Mouse (Mus musculus) kidney, postnatal 14 days (tissue): ENCODE data around the gene Klhdc10.

Source experiments
- DNase-seq: peaks from one replicate; pipeline ENCODE4 v3.0.0; 2022; ENCODE audit warnings: mixed read lengths

Klhdc10 gene

GRCm38 (mm10) chr6:30403465-30403864, 1.8 kb downstream of the Klhdc10 start:
- peak; percentile 85 for DNase-seq

- no peak for DNase-seq
Measured at GRCm38 (mm10) chr6:30404671-30405070, 3.0 kb downstream of the Klhdc10 start.

- no peak for DNase-seq
Measured at GRCm38 (mm10) chr6:30408276-30408675, 6.6 kb downstream of the Klhdc10 start.

- no peak for DNase-seq
Measured at GRCm38 (mm10) chr6:30409399-30410093, 7.9 kb downstream of the Klhdc10 start.

- DNase-seq, result no peak
Measured at GRCm38 (mm10) chr6:30411311-30411710, 9.6 kb downstream of the Klhdc10 start.

- DNase-seq, result no peak
Measured at GRCm38 (mm10) chr6:30416126-30416525, 14.5 kb downstream of the Klhdc10 start.

GRCm38 (mm10) chr6:30416801-30417200, 15.1 kb downstream of the Klhdc10 start:
- DNase-seq, result no peak

- no peak for DNase-seq
Measured at GRCm38 (mm10) chr6:30432461-30433192, 31.0 kb downstream of the Klhdc10 start.

GRCm38 (mm10) chr6:30436476-30436875, 34.8 kb downstream of the Klhdc10 start:
- no peak for DNase-seq

- DNase-seq, result no peak
Measured at GRCm38 (mm10) chr6:30437054-30437453, 35.4 kb downstream of the Klhdc10 start.

GRCm38 (mm10) chr6:30439576-30439975, 37.9 kb downstream of the Klhdc10 start:
- no peak for DNase-seq

GRCm38 (mm10) chr6:30456991-30457390, 55.3 kb downstream of the Klhdc10 start:
- DNase-seq, result no peak

GRCm38 (mm10) chr6:30458626-30459025, 57.0 kb downstream of the Klhdc10 start:
- no peak for DNase-seq

- no peak for DNase-seq
Measured at GRCm38 (mm10) chr6:30459056-30459747, 57.5 kb downstream of the Klhdc10 start.

- peak; percentile 85 for DNase-seq
Measured at GRCm38 (mm10) chr6:30459811-30460749, 58.4 kb downstream of the Klhdc10 start.

- DNase-seq, result peak; percentile 63
Measured at GRCm38 (mm10) chr6:30460750-30461446, 59.2 kb downstream of the Klhdc10 start.

GRCm38 (mm10) chr6:30461755-30462344, 60.2 kb downstream of the Klhdc10 start:
- DNase-seq, result no peak

- DNase-seq, result no peak
Measured at GRCm38 (mm10) chr6:30462822-30463221, 61.2 kb downstream of the Klhdc10 start.

GRCm38 (mm10) chr6:30465586-30465985, 63.9 kb downstream of the Klhdc10 start:
- DNase-seq, result no peak

- no peak for DNase-seq
Measured at GRCm38 (mm10) chr6:30468058-30468457, 66.4 kb downstream of the Klhdc10 start.

- DNase-seq, result peak; percentile 71
Measured at GRCm38 (mm10) chr6:30468684-30469083, 67.0 kb downstream of the Klhdc10 start.
